Mouse (Mus musculus): ENCODE measurements at regions not wholly inside any gene's neighbourhood (a gene's known extent, or its start where the extent isn't known, plus 50 kb on each side); places are given as distances from the start of the nearest gene placed in this dataset.

DNA sequence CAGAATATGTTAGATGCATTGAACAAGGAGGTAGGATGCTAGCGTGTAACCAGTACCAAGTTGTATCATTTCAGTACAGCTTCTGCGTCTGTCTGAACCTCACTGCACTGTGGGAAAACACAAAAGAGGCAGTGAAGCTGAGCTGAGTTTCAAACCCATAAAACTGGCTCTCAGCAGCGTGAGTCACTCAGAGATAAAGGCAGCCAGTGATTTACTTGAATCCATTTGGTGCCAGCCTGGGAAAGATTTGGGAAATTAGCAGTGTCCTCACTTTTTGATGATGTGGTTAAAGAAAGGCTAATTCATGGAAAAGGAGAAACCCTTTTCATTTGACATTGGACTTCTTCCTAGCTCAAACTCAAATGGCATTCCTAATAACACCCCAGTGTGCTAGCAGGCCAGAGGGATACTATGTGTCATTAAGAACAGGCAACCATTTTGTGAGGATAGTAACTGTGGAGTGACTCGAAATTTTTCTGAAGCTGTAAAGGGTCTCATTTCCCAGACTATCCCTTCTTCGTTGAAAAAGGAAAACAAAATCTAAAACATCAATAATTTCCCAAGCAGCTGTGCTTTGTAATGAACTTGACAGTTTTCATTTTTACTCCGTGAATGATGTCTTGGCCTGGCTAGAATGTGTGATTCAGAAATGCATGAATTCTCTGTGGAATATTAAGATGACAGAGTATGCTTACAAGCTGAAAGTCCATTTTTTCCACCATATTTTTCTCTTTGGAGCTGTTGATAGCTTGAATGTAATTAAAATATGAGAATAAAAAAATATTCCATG, 85.8 kb upstream of the Cerkl start:
- TF ChIP-seq CTCF (IDR thresholded peaks at IDR 0.05; ENCODE audit: control insufficient read depth, insufficient read depth, insufficient replicate concordance, low read depth, low read length) (no peak), POLR2A (IDR thresholded peaks at IDR 0.05; ENCODE audit: control insufficient read depth, low read depth, low read length) (no peak)

Data from testis, adult 2 months (tissue).